Comparison of ENCODE assay signal across 7 mouse cellular contexts in the genomic region with DNA sequence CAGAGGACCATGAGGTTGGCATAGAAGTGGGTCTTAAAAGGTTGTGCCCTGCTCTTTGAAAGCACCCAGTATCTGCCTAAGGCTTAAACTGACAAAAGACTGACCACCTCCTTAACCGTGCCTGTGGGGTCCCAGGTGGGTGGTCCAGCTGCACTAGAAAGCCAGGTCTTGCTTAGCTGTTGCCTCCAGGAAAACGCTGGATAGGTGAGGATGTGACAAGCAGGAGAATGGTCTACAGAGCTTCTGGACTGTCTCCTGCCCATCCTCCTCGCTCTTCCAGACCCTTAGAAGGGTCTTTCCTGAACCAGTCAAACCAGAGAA. TPM values are rescaled to one million over a fixed set of nuclear protein-coding genes. Genes with fewer than 3 reads are reported as not detected.
DNase-seq lines count a peak whose midpoint lies in the region; ATAC-seq and TF ChIP-seq lines count a peak whose summit lies in the region.

No protein-coding gene starts in this region.

- peak overlapping the region; percentile 88 for H3K27ac ChIP-seq in spleen, adult 2 months (ENCODE audit: insufficient read depth, low read length)
- peak overlapping the region; percentile 70; the same call in 1 of the 2 replicates for H3K27ac ChIP-seq in forebrain, embryonic 15.5 days (replicated peaks)
- peak overlapping the region; percentile 90 for H3K27ac ChIP-seq in liver, embryonic 14.5 days

- no peak for TF ChIP-seq CTCF in spleen, adult 2 months (IDR thresholded peaks at IDR 0.05; ENCODE audit: extremely low read depth, insufficient read depth, insufficient read length, insufficient replicate concordance)
- no peak for TF ChIP-seq CTCF in liver, embryonic 14.5 days (IDR thresholded peaks at IDR 0.05; ENCODE audit: low read depth)

- H3K4me3 ChIP-seq in spleen, adult 2 months (ENCODE audit: extremely low read depth, insufficient read depth, insufficient read length), result peak overlapping the region; percentile 94
- H3K4me3 ChIP-seq in forebrain, embryonic 15.5 days, result peak overlapping the region; percentile 62
- H3K4me3 ChIP-seq in liver, embryonic 14.5 days (ENCODE audit: insufficient read depth in 1 of 2, low read depth in 2 of 2, low read length in 2 of 2), result peak overlapping the region; percentile 76 to 78

- TF ChIP-seq EP300 in liver, embryonic 14.5 days (IDR thresholded peaks at IDR 0.05; ENCODE audit: low read depth), result no peak

- no peak for TF ChIP-seq POLR2A in spleen, adult 2 months (IDR thresholded peaks at IDR 0.05; ENCODE audit: low read depth, low read length)

- H3K4me2 ChIP-seq in forebrain, embryonic 15.5 days (replicated peaks), result peak overlapping the region; percentile 77
- H3K4me2 ChIP-seq in liver, embryonic 14.5 days (ENCODE audit: low read depth), result peak overlapping the region; percentile 98

- WGBS in spleen, adult 2 months, result 45% methylated on average over 3 of the region's 3 CpGs
- WGBS in forebrain, embryonic 15.5 days, result 15% methylated on average over 3 of the region's 3 CpGs
- WGBS in liver, embryonic 14.5 days (ENCODE audit: insufficient replicate concordance), result 31% methylated on average over 3 of the region's 3 CpGs

- H3K4me1 ChIP-seq in spleen, adult 2 months (ENCODE audit: control insufficient read depth, insufficient read depth, insufficient read length), result peaks cover 28% of the 10 kb centered on the region; the same call in 1 of the 2 replicates
- peaks cover 35% of the 10 kb centered on the region for H3K4me1 ChIP-seq in forebrain, embryonic 15.5 days
- H3K4me1 ChIP-seq in liver, embryonic 14.5 days (replicated peaks; ENCODE audit: control insufficient read depth in 2 of 2, insufficient read depth in 2 of 2, low read length in 1 of 2), result peaks cover 27 to 34% of the 10 kb centered on the region in 2 experiments

- no peak for DNase-seq in spleen, adult 2 months (ENCODE audit: low read depth in 1 of 2, low spot score in 2 of 2)
- no peak for DNase-seq in spleen, postnatal 36 days (ENCODE audit: low spot score in 2 of 2)
- DNase-seq in liver, embryonic 14.5 days (ENCODE audit: low read depth in 3 of 3, low spot score in 3 of 3), result no peak
- no peak for DNase-seq in right cerebral cortex, postnatal 25 days
- DNase-seq in frontal cortex, postnatal 14 days (ENCODE audit: low spot score in 2 of 2), result no peak

- no peaks in the 10 kb centered on the region for H3K9me3 ChIP-seq in forebrain, embryonic 15.5 days
- no peaks in the 10 kb centered on the region for H3K9me3 ChIP-seq in liver, embryonic 14.5 days (ENCODE audit: control insufficient read depth, low read length)

- ATAC-seq in forebrain, embryonic 15.5 days (replicated peaks), result no peak
- ATAC-seq in liver, embryonic 14.5 days (ENCODE audit: insufficient read depth), result no peak
- ATAC-seq in monocyte, adult 5-6 weeks (replicated peaks; ENCODE audit: insufficient number of reproducible peaks, low FRiP score, low TSS enrichment, poor library complexity, severe bottlenecking), result no peak

- peaks cover 4% of the 10 kb centered on the region for H3K36me3 ChIP-seq in spleen, adult 2 months (ENCODE audit: control insufficient read depth, insufficient read depth, low read length)
- peaks cover 1% of the 10 kb centered on the region; the same call in 1 of the 2 replicates for H3K36me3 ChIP-seq in forebrain, embryonic 15.5 days
- H3K36me3 ChIP-seq in liver, embryonic 14.5 days (replicated peaks; ENCODE audit: control insufficient read depth, insufficient read depth, low read depth), result peaks cover 44% of the 10 kb centered on the region

- no peaks in the 10 kb centered on the region for H3K27me3 ChIP-seq in spleen, adult 2 months (ENCODE audit: control insufficient read depth, insufficient read depth, low read length)
- H3K27me3 ChIP-seq in forebrain, embryonic 15.5 days, result no peaks in the 10 kb centered on the region
- H3K27me3 ChIP-seq in liver, embryonic 14.5 days (ENCODE audit: control insufficient read depth, insufficient read depth, low read length), result no peaks in the 10 kb centered on the region

- peak overlapping the region; percentile 78 for H3K9ac ChIP-seq in forebrain, embryonic 15.5 days (replicated peaks)
- H3K9ac ChIP-seq in liver, embryonic 14.5 days (replicated peaks), result peak overlapping the region; percentile 95

RNA-seq across cellular contexts. Expression of a gene that starts 0.5 kb away (rescaled TPM):
- 2.4 and 2.6 TPM in 2 replicates for polyA plus RNA-seq in spleen, adult 2 months (2012; rRNA removed)
- 13.0 and 13.2 TPM in 2 replicates for polyA plus RNA-seq in forebrain, embryonic 15.5 days (2015; fragmentation: Nextera tagmentation; extraction: Ambion mirVana)
- polyA plus RNA-seq in liver, embryonic 14.5 days (2012; rRNA removed), result 2.2 TPM in 2 replicates
- 1.3 and 1.4 TPM in 2 replicates for polyA plus RNA-seq in liver, embryonic 14.5 days (2014; fragmentation: Nextera tagmentation; extraction: Ambion mirVana)
- total RNA-seq in monocyte, adult 5-6 weeks (2017), result 0.38 to 1.6 TPM in 2 of 3 replicates, not detected in the other

RNA-seq across cellular contexts. Expression of a gene that starts 0.8 kb away (rescaled TPM):
- 85.6 and 103 TPM in 2 replicates for polyA plus RNA-seq in spleen, adult 2 months (2012; rRNA removed)
- 36.4 and 37.9 TPM in 2 replicates for polyA plus RNA-seq in forebrain, embryonic 15.5 days (2015; fragmentation: Nextera tagmentation; extraction: Ambion mirVana)
- polyA plus RNA-seq in liver, embryonic 14.5 days (2012; rRNA removed), result 156 and 166 TPM in 2 replicates
- polyA plus RNA-seq in liver, embryonic 14.5 days (2014; fragmentation: Nextera tagmentation; extraction: Ambion mirVana), result 184 and 209 TPM in 2 replicates
- total RNA-seq in monocyte, adult 5-6 weeks (2017), result 7.7 to 39.4 TPM (median 11.3 TPM) in 3 replicates

RNA-seq across cellular contexts. Expression of a gene that starts 7.7 kb away (rescaled TPM):
- polyA plus RNA-seq in spleen, adult 2 months (2012; rRNA removed), result 31.2 and 35.1 TPM in 2 replicates
- 18.8 and 19.7 TPM in 2 replicates for polyA plus RNA-seq in forebrain, embryonic 15.5 days (2015; fragmentation: Nextera tagmentation; extraction: Ambion mirVana)
- polyA plus RNA-seq in liver, embryonic 14.5 days (2012; rRNA removed), result 11.0 and 12.4 TPM in 2 replicates
- 2.7 and 3.0 TPM in 2 replicates for polyA plus RNA-seq in liver, embryonic 14.5 days (2014; fragmentation: Nextera tagmentation; extraction: Ambion mirVana)
- 12.5 to 17.0 TPM (median 14.0 TPM) in 3 replicates for total RNA-seq in monocyte, adult 5-6 weeks (2017)

RNA-seq across cellular contexts. Expression of a gene that starts 19.3 kb away (rescaled TPM):
- polyA plus RNA-seq in spleen, adult 2 months (2012; rRNA removed), result 24.3 and 41.3 TPM in 2 replicates
- polyA plus RNA-seq in forebrain, embryonic 15.5 days (2015; fragmentation: Nextera tagmentation; extraction: Ambion mirVana), result 36.5 and 37.0 TPM in 2 replicates
- polyA plus RNA-seq in liver, embryonic 14.5 days (2012; rRNA removed), result 19.5 and 20.0 TPM in 2 replicates
- polyA plus RNA-seq in liver, embryonic 14.5 days (2014; fragmentation: Nextera tagmentation; extraction: Ambion mirVana), result 13.1 and 17.0 TPM in 2 replicates
- 3.0 to 15.2 TPM (median 13.2 TPM) in 3 replicates for total RNA-seq in monocyte, adult 5-6 weeks (2017)

RNA-seq across cellular contexts. Expression of a gene that starts 27.7 kb away (rescaled TPM):
- 60.1 and 80.5 TPM in 2 replicates for polyA plus RNA-seq in spleen, adult 2 months (2012; rRNA removed)
- polyA plus RNA-seq in forebrain, embryonic 15.5 days (2015; fragmentation: Nextera tagmentation; extraction: Ambion mirVana), result 88.7 and 95.4 TPM in 2 replicates
- polyA plus RNA-seq in liver, embryonic 14.5 days (2012; rRNA removed), result 105 and 125 TPM in 2 replicates
- polyA plus RNA-seq in liver, embryonic 14.5 days (2014; fragmentation: Nextera tagmentation; extraction: Ambion mirVana), result 129 and 153 TPM in 2 replicates
- 4.0 to 11.8 TPM (median 5.2 TPM) in 3 replicates for total RNA-seq in monocyte, adult 5-6 weeks (2017)
